Mouse (Mus musculus) stomach, postnatal 0 days (tissue): ENCODE measurements around the gene Oxct2a. TPM values are rescaled to one million over a fixed set of nuclear protein-coding genes. Genes with fewer than 3 reads are reported as not detected.
A peak's percentile ranks its signal among the peaks of the same experiment; 100 is the strongest.

Experiments
- ATAC-seq: fragments of 200-750 bp; cut with Nextera tagmentation; 2 replicates; pipeline ENCODE4 v1.8.0; 2017; ENCODE audit not compliant: low FRiP score, low TSS enrichment
- DNase-seq: peaks from one replicate; pipeline ENCODE4 v3.0.0-alpha.2; 2016; ENCODE audit warnings: low spot score
- H3K27ac ChIP-seq: fragments of 300-500 bp; sonication (generic); replicated peaks from 2 replicates; pipeline ENCODE4 v1.5.1; 2014; ENCODE audit warnings: mild to moderate bottlenecking, control low read depth
- H3K27me3 ChIP-seq: fragments of 300-500 bp; sonication (generic); 2 replicates; pipeline ENCODE4 v1.6.1; 2014; ENCODE audit warnings: low read length; ENCODE audit not compliant: control insufficient read depth, insufficient read depth
- H3K36me3 ChIP-seq: fragments of 300-500 bp; sonication (generic); 2 replicates; pipeline ENCODE4 v1.6.1; 2014; ENCODE audit warnings: low read length, mixed read lengths; ENCODE audit not compliant: control insufficient read depth, insufficient read depth
- H3K4me1 ChIP-seq: fragments of 300-500 bp; sonication (generic); replicated peaks from 2 replicates; pipeline ENCODE4 v1.6.1; 2014; ENCODE audit warnings: antibody characterized with exemption; ENCODE audit not compliant: control insufficient read depth, insufficient read depth
- H3K4me2 ChIP-seq: fragments of 300-500 bp; sonication (generic); replicated peaks from 2 replicates; pipeline ENCODE4 v1.6.1; 2014; ENCODE audit warnings: low read depth, mild to moderate bottlenecking, control low read depth, moderate library complexity
- H3K4me3 ChIP-seq: fragments of 300-500 bp; sonication (generic); 2 replicates; pipeline ENCODE4 v1.5.1; 2014; ENCODE audit warnings: low read depth, low read length, control low read depth
- H3K9ac ChIP-seq: fragments of 300-500 bp; sonication (generic); 2 replicates; pipeline ENCODE4 v1.6.1; 2014; ENCODE audit warnings: mild to moderate bottlenecking, low read length, control low read depth, mixed read lengths
- H3K9me3 ChIP-seq: fragments of 300-500 bp; sonication (generic); 2 replicates; pipeline ENCODE4 v1.6.1; 2016; ENCODE audit warnings: low read length; ENCODE audit not compliant: control insufficient read depth
- CTCF ChIP-seq: IDR thresholded peaks from 2 replicates; pipeline ENCODE4 v1.5.1; 2016; ENCODE audit warnings: antibody characterized with exemption, low read depth, mild to moderate bottlenecking, moderate library complexity
- EP300 ChIP-seq: optimal IDR thresholded peaks from 2 replicates; pipeline ENCODE3; 2016; ENCODE audit warnings: antibody characterized with exemption
- WGBS: fragments of 180-500 bp; shearing (Covaris S2); extraction: QIAGEN DNeasy Blood & Tissue Kit; methylation state at CpG from one replicate; pipeline ENCODE4 v1.1.7; 2014; 5-methylcytosine and 5-hydroxymethylcytosine counted together
- polyA plus RNA-seq: library from polyadenylated mRNA; unstranded; fragments of >200 nt; fragmentation: Nextera tagmentation; extraction: Ambion mirVana; gene quantifications from 2 replicates; pipeline ENCODE4 v1.2.1, GENCODE M21; 2015

Oxct2a gene
- polyA plus RNA-seq, result not detected in 2 replicates

GRCm38 (mm10) chr4:123323534-123323933, at the start of gene Oxct2a:
Gene Oxct2a (minus strand): TSS chr4:123323634.
- Histone ChIP-seq H3K27ac (no peak within 1 kb of the TSS), H3K27me3 (no peaks in the 10 kb centered on the region), H3K4me3 (no peak within 1 kb of the TSS), H3K36me3 (no peaks in the 10 kb centered on the region), H3K4me2 (0 out of 2 replicates have a peak within 1 kb of the TSS, but pooled peaks have one; percentile 8), H3K4me1 (no peaks in the 10 kb centered on the region), H3K9ac (no peak within 1 kb of the TSS), H3K9me3 (no peaks in the 10 kb centered on the region)
- ATAC-seq (no peak), DNase-seq (no peak)
- WGBS, result 19% methylated on average over 13 of the region's 13 CpGs
- no peak for TF ChIP-seq EP300
- no peak for TF ChIP-seq CTCF

GRCm38 (mm10) chr4:123363555-123363954, 40.1 kb upstream of the Oxct2a start:
- H3K9me3 ChIP-seq, result no peaks in the 10 kb centered on the region
- peaks cover 20% of the 10 kb centered on the region for H3K36me3 ChIP-seq

GRCm38 (mm10) chr4:123360771-123361170, 37.3 kb upstream of the Oxct2a start:
- Histone ChIP-seq H3K9ac (no peak overlapping the region), H3K27ac (no peak overlapping the region), H3K4me2 (no peak overlapping the region), H3K27me3 (no peaks in the 10 kb centered on the region), H3K4me1 (no peaks in the 10 kb centered on the region), H3K9me3 (no peaks in the 10 kb centered on the region), H3K4me3 (no peak overlapping the region), H3K36me3 (peaks cover 19% of the 10 kb centered on the region)
- 94% methylated on average over 12 of the region's 12 CpGs for WGBS
- ATAC-seq, result no peak
- TF ChIP-seq EP300, result no peak
- TF ChIP-seq CTCF, result no peak
- no peak for DNase-seq

More at GRCm38 (mm10) chr4:123363555-123363954, 40.1 kb upstream of the Oxct2a start:
- WGBS, result 94% methylated on average over 4 of the region's 4 CpGs
- no peak for DNase-seq
- no peak for ATAC-seq
- Histone ChIP-seq H3K27me3 (no peaks in the 10 kb centered on the region), H3K4me1 (no peaks in the 10 kb centered on the region), H3K9ac (no peak overlapping the region), H3K4me3 (no peak overlapping the region), H3K27ac (no peak overlapping the region), H3K4me2 (no peak overlapping the region)
- TF ChIP-seq EP300, result no peak
- no peak for TF ChIP-seq CTCF

GRCm38 (mm10) chr4:123358613-123359012, 35.2 kb upstream of the Oxct2a start:
- no peak overlapping the region for H3K4me2 ChIP-seq
- TF ChIP-seq EP300 (no peak), CTCF (no peak)
- no peak overlapping the region for H3K27ac ChIP-seq
- H3K4me3 ChIP-seq, result no peak overlapping the region
- H3K9me3 ChIP-seq, result no peaks in the 10 kb centered on the region
- DNase-seq (no peak), ATAC-seq (no peak)
- H3K27me3 ChIP-seq, result no peaks in the 10 kb centered on the region
- peaks cover 23% of the 10 kb centered on the region for H3K36me3 ChIP-seq
- H3K4me1 ChIP-seq, result no peaks in the 10 kb centered on the region
- WGBS, result 92% methylated on average over 7 of the region's 7 CpGs
- H3K9ac ChIP-seq, result no peak overlapping the region

DNA sequence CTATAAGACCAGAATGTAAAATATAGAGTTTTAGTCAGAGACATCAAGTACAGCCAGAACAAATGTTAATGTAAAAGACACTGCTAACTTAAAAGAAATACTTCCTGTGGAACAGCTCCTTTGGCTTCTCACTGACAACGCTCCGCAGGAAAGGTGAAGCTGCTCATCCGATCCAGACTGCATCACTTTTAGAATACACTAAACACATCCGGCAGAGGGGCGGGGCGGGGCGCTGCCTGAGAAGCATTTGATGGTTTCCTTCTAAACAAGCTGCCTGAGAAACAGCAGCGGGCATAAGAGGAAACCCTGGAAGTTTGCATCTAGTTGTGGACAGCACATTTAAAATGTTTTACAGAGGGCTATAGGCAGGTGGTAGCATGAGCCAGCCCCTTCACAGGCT, 32.5 kb upstream of the Oxct2a start:
- H3K27me3 ChIP-seq, result no peaks in the 10 kb centered on the region
- no peak overlapping the region for H3K4me3 ChIP-seq
- H3K27ac ChIP-seq, result no peak overlapping the region
- H3K4me1 ChIP-seq, result no peaks in the 10 kb centered on the region
- H3K9me3 ChIP-seq, result no peaks in the 10 kb centered on the region
- H3K9ac ChIP-seq, result no peak overlapping the region
- TF ChIP-seq CTCF, result no peak
- TF ChIP-seq EP300, result no peak
- WGBS, result 83% methylated on average over 8 of the region's 8 CpGs
- no peak for ATAC-seq
- H3K36me3 ChIP-seq, result peaks cover 34% of the 10 kb centered on the region
- H3K4me2 ChIP-seq, result no peak overlapping the region
- DNase-seq, result no peak

- peaks cover 39% of the 10 kb centered on the region for H3K36me3 ChIP-seq
- H3K27ac ChIP-seq, result no peak overlapping the region
- no peak overlapping the region for H3K4me3 ChIP-seq
- H3K9me3 ChIP-seq, result no peaks in the 10 kb centered on the region
- no peak for ATAC-seq
- 83% methylated on average over 10 of the region's 10 CpGs for WGBS
- H3K9ac ChIP-seq, result no peak overlapping the region
- H3K4me1 ChIP-seq, result no peaks in the 10 kb centered on the region
- no peaks in the 10 kb centered on the region for H3K27me3 ChIP-seq
- DNase-seq, result no peak
- TF ChIP-seq CTCF (no peak), EP300 (no peak)
- no peak overlapping the region for H3K4me2 ChIP-seq
These were observed 29.9 kb upstream of the Oxct2a start for GRCm38 (mm10) chr4:123353271-123353877.
